ENCODE assay signal across 12 mouse cellular contexts in genomic region chr8:71677555-71677954, GRCm38 (mm10). TPM values are rescaled to one million over a fixed set of nuclear protein-coding genes. Genes with fewer than 3 reads are reported as not detected.
DNase-seq lines count a peak whose midpoint lies in the region; ATAC-seq and TF ChIP-seq lines count a peak whose summit lies in the region.
"Had no signal": no experiment of that assay in that cellular context is flagged by ENCODE, and none has a peak within 500 bp of the region (broad histone marks: within the 10 kb centered on the region; RNA-seq: fewer than 3 reads in every experiment).

No protein-coding gene starts in this region.

- peak overlapping the region; percentile 83 for H3K4me3 ChIP-seq in E14TG2a.4 (replicated peaks; ENCODE audit: low read length)
- 0 out of 2 replicates have a peak overlapping the region, but pooled peaks have one; percentile 2 for H3K4me3 ChIP-seq in embryonic facial prominence, embryonic 10.5 days
- peak overlapping the region; percentile 18 for H3K4me3 ChIP-seq in liver, embryonic 13.5 days (replicated peaks)
- H3K4me3 ChIP-seq in forebrain, embryonic 16.5 days (replicated peaks; ENCODE audit: low read length): no peak overlapping the region

- H3K27ac ChIP-seq in embryonic facial prominence, embryonic 10.5 days (replicated peaks): no peak overlapping the region
- peak overlapping the region; percentile 77 for H3K27ac ChIP-seq in liver, embryonic 13.5 days
- no peak overlapping the region for H3K27ac ChIP-seq in forebrain, embryonic 16.5 days (ENCODE audit: low read length)
- H3K27ac ChIP-seq: forebrain, embryonic 10.5 days had no signal

- peaks cover 23% of the 10 kb centered on the region for H3K27me3 ChIP-seq in E14TG2a.4 (ENCODE audit: insufficient read depth, low read length)
- H3K27me3 ChIP-seq in embryonic facial prominence, embryonic 10.5 days (replicated peaks; ENCODE audit: low read depth, poor library complexity, severe bottlenecking): peaks cover 87% of the 10 kb centered on the region
- peaks cover 36% of the 10 kb centered on the region for H3K27me3 ChIP-seq in liver, embryonic 13.5 days
- peaks cover 46% of the 10 kb centered on the region for H3K27me3 ChIP-seq in forebrain, embryonic 16.5 days (replicated peaks; ENCODE audit: control insufficient read depth, insufficient read depth, low read length)
- H3K27me3 ChIP-seq: Patski had no signal

- peaks cover 89% of the 10 kb centered on the region for H3K4me1 ChIP-seq in E14TG2a.4 (replicated peaks; ENCODE audit: low read depth, low read length)
- H3K4me1 ChIP-seq in embryonic facial prominence, embryonic 10.5 days: peaks cover 39% of the 10 kb centered on the region
- peaks cover 32% of the 10 kb centered on the region for H3K4me1 ChIP-seq in liver, embryonic 13.5 days (replicated peaks)
- peaks cover 17% of the 10 kb centered on the region for H3K4me1 ChIP-seq in forebrain, embryonic 16.5 days (replicated peaks; ENCODE audit: control insufficient read depth, insufficient read depth, low read length)

- peak; percentile 29 to 61 for DNase-seq in heart, adult 9 months (ENCODE audit: low spot score in 2 of 2)
- no peak for DNase-seq in heart, postnatal 4 days
- no peak for DNase-seq in embryonic facial prominence, embryonic 10.5 days (ENCODE audit: low spot score)
- no peak for DNase-seq in liver, embryonic 13.5 days
- DNase-seq in ovary, postnatal 10 days (ENCODE audit: low spot score): no peak
- DNase-seq in B cell, adult 2 months: no peak
- DNase-seq: layer of hippocampus, postnatal 36 days; midbrain, embryonic 14.5 days had no signal

- no peak for TF ChIP-seq CTCF in E14TG2a.4 (conservative IDR thresholded peaks at IDR 0.05; ENCODE audit: low read length)

- H3K4me2 ChIP-seq in liver, embryonic 13.5 days: peak overlapping the region; percentile 89
- H3K4me2 ChIP-seq in forebrain, embryonic 16.5 days (ENCODE audit: low read length): no peak overlapping the region

- H3K9me3 ChIP-seq in E14TG2a.4 (ENCODE audit: low read length): no peaks in the 10 kb centered on the region
- H3K9me3 ChIP-seq in embryonic facial prominence, embryonic 10.5 days: peaks cover 3% of the 10 kb centered on the region; the same call in 1 of the 2 replicates
- no peaks in the 10 kb centered on the region for H3K9me3 ChIP-seq in liver, embryonic 13.5 days (replicated peaks)
- H3K9me3 ChIP-seq in forebrain, embryonic 16.5 days (ENCODE audit: control insufficient read depth, low read length): no peaks in the 10 kb centered on the region

- no peak for ATAC-seq in liver, embryonic 13.5 days (ENCODE audit: low read depth)
- no peak for ATAC-seq in forebrain, embryonic 16.5 days
- ATAC-seq: Patski had no signal

- peaks cover 35% of the 10 kb centered on the region for H3K36me3 ChIP-seq in E14TG2a.4 (ENCODE audit: insufficient read depth, low read length)
- no peaks in the 10 kb centered on the region for H3K36me3 ChIP-seq in embryonic facial prominence, embryonic 10.5 days (replicated peaks)
- no peaks in the 10 kb centered on the region for H3K36me3 ChIP-seq in liver, embryonic 13.5 days
- no peaks in the 10 kb centered on the region for H3K36me3 ChIP-seq in forebrain, embryonic 16.5 days (ENCODE audit: control insufficient read depth, insufficient read depth)
- H3K36me3 ChIP-seq: forebrain, embryonic 10.5 days had no signal

- no peak overlapping the region for H3K9ac ChIP-seq in liver, embryonic 13.5 days
- no peak overlapping the region for H3K9ac ChIP-seq in forebrain, embryonic 16.5 days (replicated peaks; ENCODE audit: low read depth, low read length)

RNA-seq across cellular contexts. Expression of gene Jak3, which starts 1.5 kb away (rescaled TPM):
- total RNA-seq in heart, postnatal 4 days (2021): 10 to 100 TPM; 15.8 TPM
- polyA plus RNA-seq in embryonic facial prominence, embryonic 10.5 days (2016; fragmentation: Nextera tagmentation; extraction: Ambion mirVana): 3.6 and 4.0 TPM in 2 replicates
- polyA plus RNA-seq in liver, embryonic 13.5 days (2015; fragmentation: Nextera tagmentation; extraction: Ambion mirVana): 5.7 and 6.1 TPM in 2 replicates
- polyA plus RNA-seq in forebrain, embryonic 16.5 days (2015; fragmentation: Nextera tagmentation; extraction: Ambion mirVana): 3.4 and 4.1 TPM in 2 replicates

RNA-seq across cellular contexts. Expression of gene Unc13a, which starts 6.0 kb away (rescaled TPM):
- total RNA-seq in heart, postnatal 4 days (2021): 1 to 10 TPM; 1.3 to 1.4 TPM
- 2.2 TPM in 2 replicates for polyA plus RNA-seq in embryonic facial prominence, embryonic 10.5 days (2016; fragmentation: Nextera tagmentation; extraction: Ambion mirVana)
- 0.20 TPM in 2 replicates for polyA plus RNA-seq in liver, embryonic 13.5 days (2015; fragmentation: Nextera tagmentation; extraction: Ambion mirVana)
- 23.1 and 33.6 TPM in 2 replicates for polyA plus RNA-seq in forebrain, embryonic 16.5 days (2015; fragmentation: Nextera tagmentation; extraction: Ambion mirVana)

RNA-seq across cellular contexts. Expression of gene Insl3, which starts 11.5 kb away (rescaled TPM):
- total RNA-seq in heart, postnatal 4 days (2021): 1 to 10 TPM; 6.6 to 6.9 TPM
- polyA plus RNA-seq in embryonic facial prominence, embryonic 10.5 days (2016; fragmentation: Nextera tagmentation; extraction: Ambion mirVana): 0.55 TPM in 1 of 2 replicates, not detected in the other
- polyA plus RNA-seq in liver, embryonic 13.5 days (2015; fragmentation: Nextera tagmentation; extraction: Ambion mirVana): 0.67 and 1.1 TPM in 2 replicates
- not detected in 2 replicates for polyA plus RNA-seq in forebrain, embryonic 16.5 days (2015; fragmentation: Nextera tagmentation; extraction: Ambion mirVana)
- polyA plus RNA-seq: midbrain, embryonic 14.5 days had no signal

RNA-seq across cellular contexts. Expression of gene B3gnt3, which starts 24.0 kb away (rescaled TPM):
- total RNA-seq in heart, postnatal 4 days (2021): 1 to 10 TPM; 7.5 to 7.6 TPM
- polyA plus RNA-seq in embryonic facial prominence, embryonic 10.5 days (2016; fragmentation: Nextera tagmentation; extraction: Ambion mirVana): 0.54 and 0.72 TPM in 2 replicates
- polyA plus RNA-seq in liver, embryonic 13.5 days (2015; fragmentation: Nextera tagmentation; extraction: Ambion mirVana): 3.5 and 3.7 TPM in 2 replicates
- 0.58 and 0.68 TPM in 2 replicates for polyA plus RNA-seq in forebrain, embryonic 16.5 days (2015; fragmentation: Nextera tagmentation; extraction: Ambion mirVana)

RNA-seq across cellular contexts. Expression of gene Fcho1, which starts 48.0 kb away (rescaled TPM):
- total RNA-seq in heart, postnatal 4 days (2021): 1 to 10 TPM; 1.6 to 2.4 TPM
- 6.0 and 7.9 TPM in 2 replicates for polyA plus RNA-seq in embryonic facial prominence, embryonic 10.5 days (2016; fragmentation: Nextera tagmentation; extraction: Ambion mirVana)
- polyA plus RNA-seq in liver, embryonic 13.5 days (2015; fragmentation: Nextera tagmentation; extraction: Ambion mirVana): 16.6 and 16.9 TPM in 2 replicates
- polyA plus RNA-seq in forebrain, embryonic 16.5 days (2015; fragmentation: Nextera tagmentation; extraction: Ambion mirVana): 72.4 and 100 TPM in 2 replicates

Comparison
In these comparisons a context has a peak if more than half of its experiments do, and no peak if none do; other contexts are left out.
1. DNase-seq: peak in heart, adult 9 months (2 of 2); none in heart, postnatal 4 days (single experiment), embryonic facial prominence, embryonic 10.5 days (single experiment), liver, embryonic 13.5 days (single experiment), ovary, postnatal 10 days (single experiment) and B cell, adult 2 months (0 of 2).